Mouse (Mus musculus) left cerebral cortex, postnatal 10 days (tissue): ENCODE measurements around the gene Nmnat2. TPM values are rescaled to one million over a fixed set of nuclear protein-coding genes. Genes with fewer than 3 reads are reported as not detected.
"Not testable (repeated sequence)": the region's sequence is repeated elsewhere in the genome, so short reads cannot be mapped to it uniquely, and the experiment has no call there.

ENCODE experiments used
- DNase-seq, 2 experiments: peaks; one replicate each; pipeline ENCODE4 v3.0.0; 2021 to 2022; ENCODE audit warnings: low spot score in 2 of 2, mixed read lengths in 1 of 2; ENCODE audit errors: extremely low spot score in 1 of 2
- intact Hi-C: fragments of 180-260 bp; cut with DNase I; formaldehyde crosslinking; loops from one replicate; pipeline ENCODE4 v1.15.1; 2025
- total RNA-seq, 2 experiments: library from RNA; stranded (reverse); gene quantifications; 2 replicates each; pipeline ENCODE4 v1.2.3; 2021

Nmnat2 gene
- total RNA-seq, 2 experiments from 2014 or later: 136 to 140 TPM

GRCm38 (mm10) chr1:153075087-153075736, 120.4 kb downstream of the Nmnat2 start:
- DNase-seq: no peak
- intact Hi-C loops: no loop called here

- intact Hi-C loops: no loop called here
- no peak for DNase-seq
Observed at GRCm38 (mm10) chr1:153075955-153076354, 121.2 kb downstream of the Nmnat2 start.

DNA sequence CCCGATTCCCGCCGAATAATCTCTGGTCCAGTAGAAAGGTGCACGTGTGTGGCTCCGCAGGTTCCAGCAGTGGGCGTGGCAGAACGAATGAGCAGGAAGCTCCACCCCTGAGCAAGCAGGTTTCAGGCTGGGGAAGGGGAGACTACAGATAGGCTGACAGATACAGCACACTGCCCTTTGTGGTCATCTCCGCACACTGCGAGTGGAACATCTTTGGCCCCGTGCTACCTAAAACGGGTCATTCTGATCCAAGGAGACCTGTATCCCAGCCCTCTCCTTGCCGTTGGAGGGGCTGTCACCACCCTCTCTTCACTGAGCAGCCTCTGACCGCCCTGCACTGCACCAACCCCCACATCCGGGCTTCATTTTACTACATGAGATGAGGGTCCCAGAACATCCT, 128.4 kb downstream of the Nmnat2 start:
- DNase-seq, intact Hi-C loops: not testable (repeated sequence)

GRCm38 (mm10) chr1:153084191-153084590, 129.4 kb downstream of the Nmnat2 start:
- intact Hi-C loops: no loop called here
- DNase-seq: no peak

DNA sequence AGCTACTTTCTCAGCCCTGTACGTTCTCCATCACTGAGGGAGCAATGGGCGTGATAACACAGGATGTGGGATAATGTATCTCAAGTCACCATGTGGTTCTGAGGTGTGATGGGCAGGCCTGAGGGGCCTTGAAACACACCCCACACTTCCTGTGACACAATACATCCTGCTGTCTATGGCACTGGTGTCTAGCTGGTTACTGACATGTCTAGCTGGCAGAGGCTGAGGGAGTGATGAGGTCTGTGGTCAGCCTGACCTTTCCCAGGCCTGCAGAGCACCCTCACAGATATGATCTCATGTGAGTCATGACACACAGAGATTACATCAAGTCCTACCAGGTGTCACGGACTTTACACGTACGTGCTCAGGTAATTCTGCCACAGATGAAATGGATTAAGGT, 130.4 kb downstream of the Nmnat2 start:
- no peak for DNase-seq
- intact Hi-C loops: no loop called here

- intact Hi-C loops: no loop called here
- no peak for DNase-seq
Observed at GRCm38 (mm10) chr1:153087771-153088170, 133.0 kb downstream of the Nmnat2 start.

GRCm38 (mm10) chr1:153090081-153090480, 135.3 kb downstream of the Nmnat2 start:
- DNase-seq: no peak
- intact Hi-C loops: loop anchor here (5.0 kb wide), 1 partner anchor 188 kb away; the partner anchor contains the start of gene Smg7

- DNase-seq: no peak
- intact Hi-C loops: loop anchor here (5.0 kb wide), 1 partner anchor 189 kb away; the partner anchor contains the start of gene Smg7
Observed at GRCm38 (mm10) chr1:153090807-153091206, 136.0 kb downstream of the Nmnat2 start.

- intact Hi-C loops: loop anchor here (5.0 kb wide), 1 partner anchor 189 kb away; the partner anchor contains the start of gene Smg7
- peak in 1 of 2 experiments; percentile 64 for DNase-seq
Observed at GRCm38 (mm10) chr1:153091438-153092236, 136.8 kb downstream of the Nmnat2 start.

DNA sequence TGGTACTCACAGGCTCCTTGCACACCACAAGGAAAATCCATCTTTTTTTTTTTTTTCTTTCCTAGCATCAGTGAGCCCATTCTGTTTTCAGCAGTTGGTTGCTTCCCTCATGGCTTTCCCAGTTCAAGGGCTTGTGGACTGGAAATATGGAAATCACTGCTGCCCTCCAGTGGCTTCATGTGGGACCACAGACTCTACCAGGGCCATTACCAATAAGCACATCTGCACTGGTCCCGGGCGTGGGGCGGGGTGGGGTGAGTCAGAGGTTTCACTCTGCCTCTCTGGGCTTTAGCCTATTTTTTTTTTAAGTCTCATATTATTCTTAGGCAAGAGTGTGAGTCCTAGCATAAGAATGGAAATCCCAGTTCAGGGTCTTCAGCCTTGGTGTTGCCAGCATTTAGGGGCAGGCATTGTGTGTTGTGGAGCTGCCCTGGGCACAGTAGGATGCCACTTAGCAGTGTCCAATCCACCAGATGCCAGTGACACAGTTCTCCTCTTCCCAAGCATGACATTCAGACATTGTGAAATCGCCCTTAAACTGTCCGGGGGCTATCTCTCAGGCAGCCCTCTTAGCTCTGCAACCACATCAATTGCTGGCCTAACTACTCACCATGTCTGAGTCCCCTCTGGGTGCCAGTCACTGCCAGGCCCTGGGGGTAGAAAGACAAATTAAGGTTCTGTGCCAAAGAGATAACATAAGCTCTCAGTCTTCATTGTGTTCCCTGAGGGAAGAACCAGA, 137.6 kb downstream of the Nmnat2 start:
- peak; percentile 70 to 79 for DNase-seq
- intact Hi-C loops: loop anchor here (5.0 kb wide), 1 partner anchor 190 kb away; the partner anchor contains the start of gene Smg7

- DNase-seq: no peak
- intact Hi-C loops: loop anchor here (5.0 kb wide), 1 partner anchor 191 kb away; the partner anchor contains the start of gene Smg7
Observed at GRCm38 (mm10) chr1:153093172-153093571, 138.4 kb downstream of the Nmnat2 start.

- no peak for DNase-seq
- intact Hi-C loops: loop anchor here (5.0 kb wide), 1 partner anchor 191 kb away; the partner anchor contains the start of gene Smg7
Observed at GRCm38 (mm10) chr1:153093581-153093980, 138.8 kb downstream of the Nmnat2 start.

GRCm38 (mm10) chr1:153094226-153095076, 139.7 kb downstream of the Nmnat2 start:
- no peak for DNase-seq
- intact Hi-C loops: loop anchor here (5.0 kb wide), 1 partner anchor 192 kb away; the partner anchor contains the start of gene Smg7

- intact Hi-C loops: no loop called here
Observed at GRCm38 (mm10) chr1:153095328-153095727, 140.5 kb downstream of the Nmnat2 start.

DNA sequence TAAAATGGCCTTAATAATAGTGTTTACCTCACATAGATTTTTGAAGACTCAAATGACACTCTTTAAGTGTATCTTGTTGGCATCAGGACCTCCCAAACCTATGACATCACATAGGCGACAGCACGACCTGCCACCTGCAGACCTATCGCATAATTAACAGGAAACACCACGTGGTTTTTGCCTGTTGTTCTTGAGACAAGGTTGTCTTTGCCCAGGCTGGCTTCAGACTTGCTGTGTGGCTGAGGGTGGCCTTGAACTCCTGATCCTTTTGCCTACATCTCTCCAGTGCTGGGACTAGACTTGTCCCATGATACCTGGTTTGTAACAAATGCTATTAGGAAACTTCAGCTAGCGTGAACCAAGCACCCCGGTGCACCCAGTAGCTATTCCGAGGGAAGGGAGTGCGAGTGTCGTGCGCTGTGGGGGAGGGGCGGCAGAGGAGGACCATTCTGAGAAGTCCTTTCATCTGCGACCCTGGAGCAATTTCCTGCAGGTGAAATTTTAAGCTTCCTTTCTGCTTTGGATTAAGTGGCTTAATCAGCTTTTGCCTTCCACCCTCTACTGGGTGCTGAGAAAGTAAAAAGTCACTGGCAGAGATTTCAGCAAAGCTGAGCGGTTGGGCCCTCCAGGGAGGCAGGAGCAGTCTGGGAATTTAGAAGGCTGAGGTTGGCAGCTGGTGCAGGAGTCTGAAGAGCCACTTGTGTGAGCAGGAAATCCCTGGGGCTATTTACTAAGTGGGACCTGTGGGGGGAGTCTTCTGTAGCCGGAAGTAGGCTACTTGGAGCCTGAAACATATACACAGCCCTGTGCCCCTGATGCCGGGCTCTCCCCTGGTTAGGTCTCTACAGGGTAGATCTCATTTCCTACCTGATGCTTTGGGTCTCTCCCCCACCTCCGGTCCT, 141.3 kb downstream of the Nmnat2 start:
- intact Hi-C loops: no loop called here
- no peak for DNase-seq

More at GRCm38 (mm10) chr1:153095328-153095727, 140.5 kb downstream of the Nmnat2 start:
- no peak for DNase-seq

GRCm38 (mm10) chr1:153097017-153097675, 142.4 kb downstream of the Nmnat2 start:
- no peak for DNase-seq
- intact Hi-C loops: no loop called here

DNA sequence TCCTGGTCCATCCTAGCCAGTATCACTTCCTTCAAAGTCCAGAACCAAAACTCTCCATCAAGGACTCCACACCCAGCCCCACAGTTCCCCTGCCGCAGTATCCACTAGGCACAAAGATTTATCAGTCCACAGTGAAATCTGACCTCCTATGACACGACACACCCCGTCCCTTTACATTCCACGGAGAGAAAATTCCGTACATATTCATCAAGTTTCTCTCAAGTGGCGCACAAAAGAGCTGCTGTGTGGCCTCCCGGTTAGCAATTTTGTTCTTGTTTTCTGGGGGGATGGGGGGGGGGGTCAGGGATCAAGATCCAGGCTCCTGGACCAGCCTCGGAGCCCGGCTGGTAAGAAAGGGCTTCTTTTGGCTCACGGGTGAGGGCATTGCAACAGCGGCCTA, 143.8 kb downstream of the Nmnat2 start:
- DNase-seq: no peak
- intact Hi-C loops: no loop called here
